Mouse (Mus musculus) urinary bladder, postnatal 36 days (tissue): ENCODE data around the gene Cog4.
A peak's percentile ranks its signal among the peaks of the same experiment; 100 is the strongest.
"Not testable (repeated sequence)": the region's sequence is repeated elsewhere in the genome, so short reads cannot be mapped to it uniquely, and the experiment has no call there.

ENCODE experiments used
- DNase-seq, 2 experiments: peaks; one replicate each; pipeline ENCODE4 v3.0.0; 2022; ENCODE audit warnings: low spot score in 2 of 2, mixed read lengths in 1 of 2

Cog4 gene

DNA sequence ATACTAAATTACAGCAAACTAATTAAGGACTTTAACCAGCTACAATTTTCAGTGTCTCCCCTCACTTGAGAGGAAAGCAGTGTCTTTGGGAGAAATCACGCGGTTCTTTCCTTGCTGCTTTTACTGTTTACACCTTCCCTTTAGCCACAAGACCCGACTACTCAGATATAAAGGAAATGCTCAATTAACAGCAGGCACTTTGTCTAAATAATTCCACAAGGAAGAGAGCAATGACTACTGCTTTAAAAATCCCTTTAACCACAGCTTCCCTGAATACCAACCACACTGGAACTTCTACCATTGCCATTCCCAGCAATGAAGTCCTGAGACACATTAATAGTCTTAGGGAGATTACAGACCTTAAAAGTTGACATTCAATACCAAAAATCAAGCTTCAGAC, 17.9 kb upstream of the Cog4 start:
- DNase-seq = no peak

DNA sequence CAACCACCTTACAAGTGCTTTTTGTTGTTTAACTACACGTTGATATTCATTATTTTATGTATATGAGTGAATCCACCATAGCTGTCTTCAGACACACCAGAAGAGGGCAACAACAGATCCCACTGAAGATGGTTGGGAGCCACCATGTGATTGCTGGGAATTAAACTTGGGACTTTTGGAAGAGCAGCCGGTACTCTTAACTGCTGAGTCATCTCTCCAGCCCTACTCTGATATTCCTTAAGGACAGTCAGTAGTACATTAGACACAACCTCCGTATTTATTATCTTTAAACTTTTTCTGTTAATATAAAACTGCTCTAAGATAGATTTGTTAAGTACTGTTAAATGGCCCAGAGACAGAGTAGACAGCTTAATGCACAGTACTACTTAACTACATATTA, 14.4 kb upstream of the Cog4 start:
- no peak for DNase-seq

DNA sequence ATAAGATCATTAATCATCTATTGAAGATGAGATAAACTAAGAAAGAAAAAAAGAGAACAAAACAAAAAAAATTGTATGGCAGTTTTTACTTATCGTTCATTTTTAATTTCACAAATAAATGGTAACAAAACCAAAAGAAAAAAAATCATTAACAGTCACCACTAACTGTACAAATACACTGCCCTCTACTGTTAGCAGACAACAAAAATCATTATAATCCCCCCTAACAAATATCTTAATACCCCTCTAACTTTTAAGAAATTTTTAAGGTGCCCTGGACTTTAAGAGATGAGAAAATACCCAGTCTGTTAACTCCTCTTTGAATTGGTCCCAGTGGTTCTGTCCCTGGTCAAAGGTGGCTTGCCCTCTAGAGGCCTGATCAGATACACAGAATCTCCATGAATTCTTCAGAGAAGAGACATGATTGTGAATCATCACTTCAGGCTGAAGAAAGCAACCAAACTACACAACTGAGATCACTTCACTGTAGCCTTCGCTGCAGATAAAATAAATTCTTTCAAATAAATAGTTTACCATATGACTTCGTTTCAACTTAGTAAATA, 4.3 kb upstream of the Cog4 start:
- no peak for DNase-seq

DNA sequence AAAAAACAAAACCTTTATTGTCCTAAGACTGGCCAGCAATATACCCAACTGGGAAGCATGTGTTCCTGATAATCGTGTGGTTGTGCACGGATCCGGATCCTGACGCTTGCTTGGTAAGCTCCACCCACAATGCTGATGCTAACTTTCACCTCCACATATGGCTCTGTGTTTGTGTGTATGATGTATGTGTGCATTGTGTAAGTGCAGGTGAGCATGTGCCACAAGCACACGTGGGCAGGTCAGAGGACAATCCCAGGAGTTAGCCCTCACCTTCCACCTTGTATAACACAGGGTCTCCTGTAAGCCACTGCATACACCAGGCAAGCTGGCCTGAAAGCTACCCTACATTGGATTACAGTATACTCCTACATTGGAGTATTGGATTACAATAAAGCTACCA, 3.2 kb upstream of the Cog4 start:
- no peak for DNase-seq

DNA sequence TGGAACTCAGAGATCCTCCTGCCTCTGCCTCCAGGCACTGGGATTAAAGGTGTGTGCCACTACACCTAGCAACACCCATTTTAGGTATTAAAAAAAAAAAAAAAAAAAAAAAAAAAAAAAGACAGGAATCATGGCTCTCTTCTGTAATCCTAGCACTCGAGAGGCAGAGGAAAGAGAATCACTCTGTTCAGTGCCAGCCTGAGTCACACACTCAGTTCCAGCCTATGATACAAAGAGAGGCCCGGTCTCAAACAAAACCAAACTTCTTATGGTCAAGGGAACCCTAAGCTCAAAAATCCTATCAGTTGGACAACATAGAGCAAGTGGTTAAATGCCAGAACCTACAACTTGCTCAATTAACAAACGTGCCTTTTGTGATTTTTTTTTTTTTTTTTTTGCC, 1.5 kb upstream of the Cog4 start:
- no peak for DNase-seq

DNA sequence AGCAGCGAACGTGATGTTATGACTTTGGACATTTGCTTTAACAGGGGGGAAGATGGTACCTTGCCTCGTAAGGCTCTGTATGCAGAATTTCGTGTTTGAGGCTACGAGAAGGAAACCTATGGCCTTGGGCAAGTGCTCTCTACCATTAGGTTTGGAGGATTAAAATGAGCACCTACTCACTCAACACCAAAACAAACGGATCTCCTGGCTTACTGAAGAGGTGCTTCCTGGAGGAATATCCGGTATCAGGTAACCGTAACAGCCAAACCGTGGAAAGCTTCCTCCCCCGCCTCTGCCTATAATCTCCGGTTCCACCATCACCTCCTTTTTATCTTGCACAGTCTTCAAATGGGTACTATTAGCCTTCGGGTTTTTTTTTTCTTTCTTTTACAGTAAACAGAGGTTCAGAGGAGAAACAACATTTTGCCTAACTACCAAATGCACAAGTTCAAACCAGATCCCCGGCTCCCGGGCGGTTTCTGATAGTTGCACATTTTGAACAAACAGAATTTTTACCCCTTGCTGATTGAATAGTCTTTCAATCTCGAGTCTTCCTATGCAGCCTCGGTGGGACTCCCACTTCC, 487 bp upstream of the Cog4 start:
- peak in 1 of 2 experiments; percentile 3 for DNase-seq

DNA sequence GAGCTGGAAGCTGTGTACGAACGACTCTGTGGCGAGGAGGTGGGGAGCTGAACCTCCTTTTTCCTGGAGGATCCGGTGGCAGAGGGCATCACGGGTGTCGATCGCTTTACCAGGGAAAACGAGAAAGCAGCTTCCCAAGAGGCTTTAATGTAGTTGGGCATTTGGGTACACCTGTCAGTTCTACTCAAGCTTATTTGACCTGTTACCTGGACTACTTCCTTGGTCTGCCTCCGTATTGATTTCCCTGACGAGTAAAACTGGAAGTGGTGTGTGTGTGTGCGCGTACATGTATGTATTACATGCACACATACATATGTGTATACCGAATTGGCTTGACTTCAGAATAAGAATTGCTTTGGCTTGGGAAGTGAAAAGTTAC, 760 bp downstream of the Cog4 start:
- DNase-seq = no peak

DNA sequence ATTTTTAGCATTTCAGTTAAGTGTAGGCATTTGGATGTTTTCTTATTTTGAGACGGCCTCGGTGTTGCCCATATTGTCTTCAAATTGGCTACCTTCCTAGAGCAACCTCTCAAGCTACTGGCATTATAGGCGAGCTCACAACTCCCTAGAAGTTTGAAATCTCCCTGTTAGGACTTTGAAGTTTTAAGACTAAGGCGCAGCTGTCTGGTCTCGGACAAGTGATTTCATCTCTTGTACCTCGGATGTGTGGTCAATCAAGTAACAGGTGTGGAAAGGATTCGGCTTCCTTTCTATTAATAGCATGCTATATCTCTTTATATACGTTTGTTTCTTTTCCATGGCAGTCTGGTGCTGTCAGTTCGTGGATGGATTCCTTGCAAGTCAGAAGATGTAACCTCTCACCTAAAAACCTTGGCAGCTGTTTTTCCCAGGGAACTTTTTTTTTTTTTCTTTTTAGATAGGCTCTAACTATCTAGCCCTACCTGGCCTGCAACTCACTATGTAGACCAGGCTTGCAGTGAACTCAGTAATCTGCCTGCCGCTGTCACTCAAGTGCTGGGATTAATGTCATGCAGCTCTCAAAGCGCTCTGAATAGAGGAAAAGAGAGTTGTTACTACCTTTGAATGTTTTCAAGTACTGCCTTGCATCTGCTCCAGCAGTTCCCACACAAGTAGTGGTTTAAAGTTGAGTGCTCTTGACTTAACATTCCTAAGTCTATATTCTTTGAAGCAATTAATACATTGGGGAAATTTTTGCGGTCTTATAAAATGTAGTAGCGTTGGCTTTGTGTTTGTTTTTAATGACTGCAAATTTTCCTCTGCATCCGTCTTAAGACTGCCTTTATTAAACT, 1.5 kb downstream of the Cog4 start:
- no peak for DNase-seq

DNA sequence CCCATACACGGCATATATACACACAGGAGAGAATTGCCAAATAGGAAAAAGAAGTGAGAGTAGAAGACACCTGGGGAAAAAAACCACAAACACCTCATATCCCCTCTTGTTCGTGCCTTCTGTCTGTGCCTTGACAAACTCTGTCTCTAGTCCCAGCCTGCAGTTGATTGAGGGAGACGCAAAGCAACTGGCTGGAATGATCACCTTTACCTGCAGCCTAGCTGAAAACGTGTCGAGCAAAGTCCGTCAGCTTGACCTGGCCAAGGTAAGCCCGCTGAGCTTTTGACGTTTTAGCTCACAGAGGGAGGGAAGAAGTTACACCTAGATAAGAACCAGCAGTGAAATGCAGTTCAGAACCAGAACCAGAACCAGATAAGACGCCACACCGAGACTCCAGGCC, 4.8 kb downstream of the Cog4 start:
- DNase-seq = no peak

DNA sequence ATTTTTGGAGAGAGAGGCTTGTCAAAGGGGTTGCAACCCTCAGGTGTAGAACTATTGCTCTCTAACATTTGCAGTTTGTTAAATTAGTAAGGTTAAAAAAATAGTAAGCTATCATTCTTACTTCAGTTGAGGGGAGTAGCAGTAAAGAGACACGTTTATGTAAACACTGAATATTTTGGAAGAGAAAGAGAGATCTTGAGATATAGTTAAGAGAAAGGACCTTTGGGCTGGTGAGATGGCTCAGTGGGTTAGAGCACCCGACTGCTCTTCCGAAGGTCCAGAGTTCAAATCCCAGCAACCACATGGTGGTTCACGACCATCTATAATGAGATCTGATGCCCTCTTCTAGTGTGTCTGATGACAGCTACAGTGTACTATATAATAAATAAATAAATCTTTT, 9.7 kb downstream of the Cog4 start:
- DNase-seq = not testable (repeated sequence)

DNA sequence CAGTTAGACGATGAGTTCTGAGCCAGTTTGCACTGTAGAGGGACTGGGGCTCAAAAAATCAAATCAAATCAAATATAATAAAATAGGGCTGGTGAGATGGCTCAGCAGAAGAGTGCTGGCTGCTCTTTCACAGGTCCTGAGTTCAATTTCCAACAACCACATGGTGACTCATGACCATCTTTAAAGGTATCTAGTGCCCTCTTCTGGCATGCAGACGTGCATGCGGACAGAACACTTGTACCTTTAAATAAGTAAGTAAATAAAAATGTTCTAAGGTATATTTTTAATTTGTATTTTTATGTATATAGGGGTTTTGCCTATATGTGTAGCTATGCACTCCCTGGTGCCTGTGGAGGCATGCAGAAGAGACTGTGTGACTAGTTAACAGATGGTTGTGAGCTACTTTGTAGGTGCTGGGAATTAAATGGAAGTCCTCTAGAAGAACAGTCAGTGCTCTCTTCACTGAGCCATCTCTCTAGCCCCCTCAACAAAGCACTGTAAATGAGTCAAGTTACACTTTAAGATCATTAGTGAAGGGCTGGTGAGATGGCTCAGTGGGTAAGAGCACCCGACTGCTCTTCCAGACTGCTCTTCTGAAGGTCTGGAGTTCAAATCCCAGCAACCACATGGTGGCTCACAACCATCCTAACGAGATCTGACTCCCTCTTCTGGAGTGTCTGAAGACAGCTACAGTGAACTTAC, 10.5 kb downstream of the Cog4 start:
- DNase-seq = no peak

DNA sequence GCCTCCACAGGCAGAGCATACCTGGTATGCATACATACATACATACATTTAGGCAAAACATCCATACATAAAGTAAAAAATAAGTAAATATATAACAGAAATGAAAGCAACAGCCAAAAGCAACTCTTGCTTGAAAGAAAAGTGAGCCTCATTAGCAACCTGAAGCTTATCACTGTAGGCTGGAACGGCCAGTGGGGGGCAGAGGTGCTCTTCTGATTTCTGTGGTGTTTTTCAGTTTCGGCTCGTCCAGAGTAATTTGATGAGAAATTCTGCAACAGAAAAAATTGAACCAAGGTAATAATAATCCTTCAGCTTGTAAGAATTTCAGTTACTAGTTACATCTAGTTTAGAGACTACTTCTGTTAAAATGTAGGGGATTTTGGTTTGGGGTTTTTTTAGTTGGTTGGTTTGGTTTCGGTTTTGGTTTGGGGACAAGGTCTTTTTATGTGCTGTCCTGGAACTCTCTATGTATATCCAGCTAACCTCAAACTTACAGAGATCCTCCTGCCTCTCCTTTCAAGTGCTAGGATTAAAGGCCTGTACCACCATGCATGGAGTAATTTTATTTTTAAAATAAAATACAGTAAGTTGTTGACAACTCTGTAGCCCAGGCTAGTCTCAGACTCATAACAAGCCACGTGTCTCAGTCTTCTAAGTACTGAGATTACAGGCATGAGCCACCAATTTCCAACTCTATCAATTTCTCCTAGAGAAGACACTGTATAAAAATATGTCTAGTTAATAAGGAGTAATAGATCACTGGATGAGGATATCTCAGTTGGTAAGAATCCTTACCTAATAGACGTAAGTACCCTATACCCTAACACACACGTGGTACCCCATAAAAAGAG, 13.5 kb downstream of the Cog4 start:
- DNase-seq = no peak

DNA sequence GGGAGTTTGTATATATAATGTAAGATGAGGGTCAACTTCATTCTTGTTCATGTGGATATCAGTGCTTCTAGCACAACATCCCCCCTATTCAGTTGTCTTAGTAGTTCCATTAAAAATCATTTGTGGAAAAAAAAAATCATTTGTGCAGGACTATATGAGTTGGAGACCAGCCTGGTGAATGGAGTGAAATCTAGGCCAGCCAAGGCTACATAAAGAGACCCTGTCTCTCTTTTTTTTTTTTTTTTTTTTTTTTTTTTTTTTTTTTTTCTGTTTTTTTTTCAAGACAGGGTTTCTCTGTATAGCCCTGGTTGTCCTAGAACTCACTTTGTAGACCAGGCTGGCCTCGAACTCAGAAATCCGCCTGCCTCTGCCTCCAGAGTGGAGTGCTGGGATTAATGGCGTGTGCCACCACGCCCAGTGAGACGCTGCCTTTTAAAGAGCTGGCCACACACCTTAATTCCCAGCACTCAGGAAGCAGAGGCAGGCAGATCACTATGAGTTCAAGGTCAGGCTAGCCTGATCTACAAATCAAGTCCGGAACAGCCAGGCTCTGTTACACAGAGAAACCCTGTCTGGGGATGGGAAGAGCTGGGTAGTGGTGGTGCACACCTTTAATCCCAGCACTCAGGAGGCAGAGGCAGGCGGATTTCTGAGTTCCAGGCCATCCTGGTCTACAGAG, 15.1 kb downstream of the Cog4 start:
- not testable (repeated sequence) for DNase-seq

DNA sequence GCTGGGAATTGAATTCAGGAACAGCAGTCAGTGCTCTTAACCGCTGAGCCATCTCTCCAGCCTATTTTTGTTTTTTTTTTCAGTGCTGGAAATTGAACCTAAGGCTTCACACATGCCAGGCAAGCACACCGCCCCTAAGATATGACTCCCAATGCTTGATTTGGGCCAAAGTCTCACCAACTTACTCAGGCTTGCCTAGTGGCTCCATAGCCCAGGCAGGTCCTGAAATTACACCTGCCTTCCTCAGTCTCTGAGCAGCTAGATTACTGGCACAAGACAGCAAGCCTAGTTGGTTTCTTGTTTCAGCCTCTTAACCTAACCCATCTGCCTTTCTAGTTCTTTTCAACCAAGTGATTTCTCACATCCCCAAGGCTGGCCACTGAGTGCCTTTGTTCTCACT, 24.1 kb downstream of the Cog4 start:
- DNase-seq = no peak

DNA sequence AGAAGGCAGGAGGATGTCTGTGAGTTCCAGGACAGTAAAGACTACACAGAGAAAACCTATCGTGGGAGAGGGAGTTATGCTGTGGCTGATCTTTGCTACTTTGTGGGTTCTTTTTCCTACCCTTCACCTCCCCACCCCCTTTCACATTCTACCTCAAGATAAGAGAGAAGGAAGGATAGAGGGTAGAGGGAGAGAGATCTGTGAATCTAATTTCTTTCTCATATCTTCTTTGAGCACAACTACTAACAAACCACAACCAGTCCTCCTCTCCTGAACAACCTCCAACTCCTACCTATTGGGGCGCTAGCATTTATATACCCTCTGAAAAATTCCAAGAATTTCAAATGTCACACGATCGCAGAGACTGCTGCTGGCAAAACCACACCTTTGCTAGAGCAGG, 31.5 kb downstream of the Cog4 start:
- no peak for DNase-seq

DNA sequence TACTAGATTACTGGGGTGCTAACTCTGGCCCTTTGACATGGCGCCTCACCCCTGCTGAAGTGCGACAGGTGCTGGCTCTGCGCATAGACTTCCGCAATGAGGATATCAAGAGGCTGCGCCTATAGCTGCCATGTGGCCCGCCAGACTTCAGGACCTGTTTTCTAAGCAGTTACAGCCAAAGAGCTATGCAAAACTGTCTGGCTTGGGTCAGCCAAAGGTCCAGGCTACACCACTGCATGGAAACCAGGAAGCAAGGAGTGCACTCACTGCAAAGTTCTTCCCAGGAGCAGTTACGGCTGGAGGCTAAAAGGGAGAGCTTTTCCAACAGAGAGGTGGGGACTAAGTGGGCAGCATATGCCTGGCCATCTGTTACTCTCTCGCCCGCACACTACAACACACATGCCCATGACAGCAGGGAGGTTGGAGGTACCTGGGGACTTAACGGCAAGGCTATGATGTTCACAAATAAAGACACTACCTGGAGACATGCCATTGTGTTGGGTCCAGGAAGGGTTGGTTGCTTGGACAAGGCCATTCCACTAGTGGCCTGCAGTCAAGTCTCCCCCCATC, 35.4 kb downstream of the Cog4 start:
- no peak for DNase-seq

DNA sequence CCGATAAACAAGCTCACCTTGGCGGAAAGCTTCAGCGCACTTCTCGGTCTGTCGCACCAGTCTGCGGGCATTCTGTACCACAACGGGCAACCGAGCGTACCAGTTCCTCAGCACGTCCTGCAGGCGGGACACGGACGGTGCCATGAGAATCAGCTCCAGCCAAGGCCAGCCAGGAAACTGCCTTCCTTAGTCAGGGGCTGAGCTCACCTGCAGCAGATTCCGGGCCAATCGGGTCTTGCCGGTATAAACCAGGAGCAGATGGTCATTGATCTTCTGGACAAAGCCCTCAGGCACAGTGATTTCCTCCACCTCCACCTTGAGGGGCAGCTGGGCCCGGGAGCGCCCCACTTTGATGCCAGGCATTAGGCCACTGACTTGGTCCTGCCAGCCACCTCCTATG, 37.4 kb downstream of the Cog4 start:
- DNase-seq = no peak

DNA sequence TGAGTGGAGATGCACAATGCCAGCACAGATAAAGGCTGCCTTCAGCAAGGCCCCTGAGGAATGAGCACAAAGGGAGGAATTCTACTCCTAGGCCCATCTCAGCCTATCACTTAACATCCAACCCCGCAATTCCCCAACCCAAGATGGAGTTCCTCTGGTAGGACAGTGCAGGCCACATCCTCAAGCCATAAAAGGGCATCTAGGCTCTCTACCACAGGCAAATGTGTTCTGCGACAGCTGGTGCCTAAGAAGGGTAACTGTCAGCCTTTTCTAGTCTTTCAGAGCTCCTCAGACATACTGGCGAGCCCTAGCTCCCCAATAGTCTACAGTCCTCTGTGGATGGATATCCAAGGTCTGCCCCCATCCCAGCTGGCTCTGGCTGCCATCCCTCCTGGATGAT, 40.2 kb downstream of the Cog4 start:
- no peak for DNase-seq

DNA sequence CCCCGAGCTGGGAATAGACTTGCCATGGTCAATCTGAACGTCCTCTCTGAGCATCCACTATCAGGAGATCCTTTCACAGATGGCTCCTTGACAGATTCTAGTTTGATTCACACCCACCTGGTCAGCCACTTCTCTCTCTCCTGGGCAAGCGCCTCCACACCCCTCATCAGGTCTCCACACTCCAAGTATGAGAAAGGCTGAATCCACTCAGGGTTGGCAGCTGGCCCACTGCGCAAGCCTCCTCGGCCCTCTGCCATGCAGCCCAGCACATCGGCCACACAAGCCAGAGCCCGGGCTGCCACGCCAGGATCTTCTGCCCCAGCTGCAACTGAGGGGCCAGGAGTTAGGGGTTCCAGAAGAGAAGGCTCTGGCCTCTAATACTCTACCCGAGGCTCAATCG, 41.2 kb downstream of the Cog4 start:
- peak in 1 of 2 experiments; percentile 53 for DNase-seq

DNA sequence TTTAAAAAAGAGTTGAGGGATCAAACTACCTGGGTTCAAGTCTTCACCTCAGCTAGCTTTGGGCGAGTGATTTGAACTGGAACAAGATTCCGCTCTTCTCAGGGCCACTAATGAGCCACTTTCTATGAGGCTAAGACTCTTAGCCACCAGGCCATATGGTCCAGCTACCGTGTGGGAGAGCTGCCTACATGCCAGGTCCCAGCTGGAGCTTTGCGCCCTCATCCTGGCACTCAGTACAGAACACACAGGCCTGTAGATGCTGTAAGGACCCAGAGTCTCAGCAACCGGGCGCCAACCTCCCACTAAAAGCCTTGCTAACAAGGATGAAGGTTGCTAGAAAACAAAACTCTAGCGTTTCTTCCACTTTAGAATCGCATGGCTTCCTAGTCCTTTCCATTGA, 42.0 kb downstream of the Cog4 start:
- DNase-seq = no peak

DNA sequence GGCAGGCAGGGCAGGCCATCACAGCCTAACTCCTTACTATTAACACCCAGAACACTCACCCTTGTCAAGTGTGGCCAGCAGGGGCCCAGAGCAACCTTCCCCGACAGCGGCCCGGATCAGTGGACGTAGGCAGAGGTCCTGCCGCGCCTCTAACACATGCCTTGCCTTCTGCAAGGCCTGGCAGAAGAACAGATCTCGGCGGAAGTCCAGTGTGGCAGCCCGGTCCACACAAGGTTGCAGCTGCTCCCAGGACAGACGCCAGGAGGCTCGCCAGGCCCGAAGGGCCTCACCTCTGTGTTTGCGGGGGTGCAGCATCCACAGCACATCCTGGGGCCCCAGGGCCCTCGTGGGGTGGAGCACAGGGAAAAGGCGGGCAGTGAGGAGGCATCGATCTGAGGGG, 42.5 kb downstream of the Cog4 start:
- peak in 1 of 2 experiments; percentile 22 for DNase-seq
